Mouse (Mus musculus): ENCODE data around the gene Wdr38. TPM values are rescaled to one million over a fixed set of nuclear protein-coding genes. Genes with fewer than 3 reads are reported as not detected.

Wdr38 gene
- polyA plus RNA-seq, 1 experiment, result 0.13 TPM

GRCm38 (mm10) chr2:39003512-39003911, 6.2 kb downstream of the Wdr38 start:
- Histone ChIP-seq H3K27me3 (ENCODE audit: control insufficient read depth, insufficient read depth, low read length) (no peaks in the 10 kb centered on the region), H3K36me3 (ENCODE audit: control insufficient read depth, insufficient read depth, low read length) (peaks cover 27% of the 10 kb centered on the region), H3K27ac (ENCODE audit: insufficient read depth, low read depth, low read length) (no peak overlapping the region), H3K4me3 (ENCODE audit: low read depth, low read length) (peak overlapping the region; percentile 25), H3K4me1 (ENCODE audit: control insufficient read depth, insufficient read depth, insufficient read length, low read length) (peaks cover 17% of the 10 kb centered on the region)
- whole genome bisulfite sequencing, result 41% methylated on average over 5 of the region's 5 CpGs
- TF ChIP-seq POLR2A (IDR thresholded peaks at IDR 0.05; ENCODE audit: low read depth, low read length) (no peak), CTCF (IDR thresholded peaks at IDR 0.05; ENCODE audit: extremely low read depth, insufficient read length, insufficient replicate concordance, low read depth, low read length) (no peak)

DNA sequence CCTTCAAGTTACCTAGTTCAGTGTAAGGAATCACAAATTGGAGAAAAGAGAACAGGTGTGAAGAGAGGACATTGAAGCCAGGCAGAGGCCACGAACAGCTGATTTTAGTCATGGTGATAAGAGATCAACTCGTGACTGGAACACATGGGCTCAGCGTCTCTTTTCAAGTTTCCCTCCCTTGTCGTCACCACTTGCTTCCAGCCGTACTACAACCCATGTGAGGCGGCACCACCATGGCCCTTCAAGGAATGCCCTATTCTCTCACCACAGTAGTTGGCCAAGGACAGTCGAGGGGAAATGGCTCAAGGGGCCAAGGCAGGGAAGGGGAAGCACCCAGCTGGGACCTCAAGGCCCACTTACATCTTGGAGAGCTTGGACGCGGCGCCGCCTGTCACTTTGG, 7.1 kb downstream of the Wdr38 start:
- peaks cover 16% of the 10 kb centered on the region for H3K4me1 ChIP-seq (ENCODE audit: control insufficient read depth, insufficient read depth, insufficient read length, low read length)
- no peaks in the 10 kb centered on the region for H3K27me3 ChIP-seq (ENCODE audit: control insufficient read depth, insufficient read depth, low read length)
- H3K27ac ChIP-seq (ENCODE audit: insufficient read depth, low read depth, low read length), result no peak overlapping the region
- H3K4me3 ChIP-seq (ENCODE audit: low read depth, low read length), result peak overlapping the region; percentile 98
- H3K36me3 ChIP-seq (ENCODE audit: control insufficient read depth, insufficient read depth, low read length), result peaks cover 27% of the 10 kb centered on the region
- WGBS, result under 1% methylated on average over 11 of the region's 11 CpGs
- no peak for TF ChIP-seq CTCF (IDR thresholded peaks at IDR 0.05; ENCODE audit: extremely low read depth, insufficient read length, insufficient replicate concordance, low read depth, low read length)
- no peak for TF ChIP-seq POLR2A (IDR thresholded peaks at IDR 0.05; ENCODE audit: low read depth, low read length)

DNA sequence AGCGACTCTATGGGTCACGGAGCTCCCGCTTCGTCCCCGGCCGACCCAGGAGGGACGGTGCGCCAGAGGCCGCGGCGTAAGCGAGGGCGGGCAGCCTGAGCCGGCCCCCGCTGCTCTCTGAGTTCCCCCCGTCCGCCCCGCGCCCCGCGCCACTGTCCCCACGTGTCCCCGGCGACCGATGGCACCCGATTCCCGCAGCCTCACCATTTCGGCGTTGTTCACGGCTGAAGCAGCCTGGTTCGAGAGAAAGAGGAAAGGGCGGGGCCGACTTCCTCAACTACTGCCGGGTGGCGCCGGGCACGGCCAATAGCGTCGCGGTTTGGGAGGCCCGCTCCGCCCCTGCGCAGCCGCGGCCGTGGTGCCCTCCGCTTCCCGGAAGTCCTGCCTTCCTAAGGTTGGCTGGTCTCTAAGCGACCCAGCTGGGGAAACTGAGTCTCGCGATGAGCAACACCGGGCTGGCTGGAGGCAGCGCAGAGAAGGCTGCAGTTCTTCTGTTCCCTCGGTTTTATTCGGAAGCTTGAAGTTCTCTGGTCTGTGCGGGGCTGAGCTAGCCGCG, 7.7 kb downstream of the Wdr38 start, which contains the start of gene Arpc5l:
TSS of gene Arpc5l (plus strand) at position 469 of the 556 bp plus-strand sequence.
- Histone ChIP-seq H3K36me3 (ENCODE audit: control insufficient read depth, insufficient read depth, low read length) (peaks cover 27% of the 10 kb centered on the region), H3K4me1 (ENCODE audit: control insufficient read depth, insufficient read depth, insufficient read length, low read length) (peaks cover 16% of the 10 kb centered on the region), H3K27ac (ENCODE audit: insufficient read depth, low read depth, low read length) (peak within 1 kb of the TSS; percentile 69), H3K27me3 (ENCODE audit: control insufficient read depth, insufficient read depth, low read length) (no peaks in the 10 kb centered on the region), H3K4me3 (ENCODE audit: low read depth, low read length) (peak within 1 kb of the TSS; percentile 98)
- 0% methylated on average over 58 of the region's 58 CpGs for WGBS
- TF ChIP-seq POLR2A (IDR thresholded peaks at IDR 0.05; ENCODE audit: low read depth, low read length) (peak; percentile 53; the same call in 1 of the 2 replicates), CTCF (IDR thresholded peaks at IDR 0.05; ENCODE audit: extremely low read depth, insufficient read length, insufficient replicate concordance, low read depth, low read length) (no peak)

- 4% methylated on average over 15 of the region's 15 CpGs for WGBS
- Histone ChIP-seq H3K27me3 (ENCODE audit: control insufficient read depth, insufficient read depth, low read length) (no peaks in the 10 kb centered on the region), H3K4me1 (ENCODE audit: control insufficient read depth, insufficient read depth, insufficient read length, low read length) (peaks cover 12% of the 10 kb centered on the region; the same call in 1 of the 2 replicates), H3K4me3 (ENCODE audit: low read depth, low read length) (peak within 1 kb of the TSS; percentile 98), H3K27ac (ENCODE audit: insufficient read depth, low read depth, low read length) (peak within 1 kb of the TSS; percentile 69), H3K36me3 (ENCODE audit: control insufficient read depth, insufficient read depth, low read length) (peaks cover 25% of the 10 kb centered on the region)
- TF ChIP-seq CTCF (IDR thresholded peaks at IDR 0.05; ENCODE audit: extremely low read depth, insufficient read length, insufficient replicate concordance, low read depth, low read length) (no peak), POLR2A (IDR thresholded peaks at IDR 0.05; ENCODE audit: low read depth, low read length) (no peak)
Measured at GRCm38 (mm10) chr2:39005574-39006079, 8.4 kb downstream of the Wdr38 start, which contains the start of gene Rpl35. TSS of gene Rpl35 (minus strand) at chr2:39005624.

DNA sequence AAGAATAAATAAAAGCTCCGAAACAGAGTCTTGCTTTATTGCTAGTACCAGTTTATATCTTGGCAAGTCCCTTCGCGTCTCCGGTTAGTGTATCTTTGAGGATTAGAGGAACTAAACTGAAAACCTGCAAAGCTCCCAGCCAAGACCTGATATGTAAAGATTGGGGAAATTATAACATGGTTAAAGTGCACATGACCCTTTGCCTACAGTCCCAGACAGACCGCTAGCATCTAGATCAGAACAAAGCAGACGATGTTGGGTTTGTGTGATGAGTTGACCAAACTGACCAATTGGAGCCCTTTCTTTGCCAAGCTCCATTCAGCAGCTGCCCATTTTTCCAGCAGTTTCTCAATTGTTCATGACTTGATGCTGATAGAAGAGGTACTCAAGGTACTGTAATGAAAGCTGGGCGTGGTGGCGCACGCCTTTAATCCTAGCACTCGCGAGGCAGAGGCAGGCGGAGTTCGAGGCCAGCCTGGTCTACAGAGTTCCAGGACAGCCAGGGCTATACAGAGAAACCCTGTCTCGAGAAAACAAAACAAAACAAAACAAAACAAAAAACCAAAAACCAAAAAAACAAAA, 9.0 kb downstream of the Wdr38 start:
- Histone ChIP-seq H3K4me1 (ENCODE audit: control insufficient read depth, insufficient read depth, insufficient read length, low read length) (peaks cover 12% of the 10 kb centered on the region; the same call in 1 of the 2 replicates), H3K4me3 (ENCODE audit: low read depth, low read length) (no peak overlapping the region), H3K36me3 (ENCODE audit: control insufficient read depth, insufficient read depth, low read length) (peaks cover 19% of the 10 kb centered on the region), H3K27me3 (ENCODE audit: control insufficient read depth, insufficient read depth, low read length) (no peaks in the 10 kb centered on the region), H3K27ac (ENCODE audit: insufficient read depth, low read depth, low read length) (no peak overlapping the region)
- WGBS, result 67% methylated on average over 14 of the region's 14 CpGs
- TF ChIP-seq POLR2A (IDR thresholded peaks at IDR 0.05; ENCODE audit: low read depth, low read length) (no peak), CTCF (IDR thresholded peaks at IDR 0.05; ENCODE audit: extremely low read depth, insufficient read length, insufficient replicate concordance, low read depth, low read length) (no peak)

- under 1% methylated on average over 32 of the region's 44 CpGs for WGBS
- peak; percentile 65; the same call in 1 of the 2 replicates for TF ChIP-seq POLR2A (IDR thresholded peaks at IDR 0.05; ENCODE audit: low read depth, low read length)
- no peak for TF ChIP-seq CTCF (IDR thresholded peaks at IDR 0.05; ENCODE audit: extremely low read depth, insufficient read length, insufficient replicate concordance, low read depth, low read length)
- H3K36me3 ChIP-seq (ENCODE audit: control insufficient read depth, insufficient read depth, low read length), result peaks cover 7% of the 10 kb centered on the region
Measured at GRCm38 (mm10) chr2:39007865-39008264, 10.6 kb downstream of the Wdr38 start.

DNA sequence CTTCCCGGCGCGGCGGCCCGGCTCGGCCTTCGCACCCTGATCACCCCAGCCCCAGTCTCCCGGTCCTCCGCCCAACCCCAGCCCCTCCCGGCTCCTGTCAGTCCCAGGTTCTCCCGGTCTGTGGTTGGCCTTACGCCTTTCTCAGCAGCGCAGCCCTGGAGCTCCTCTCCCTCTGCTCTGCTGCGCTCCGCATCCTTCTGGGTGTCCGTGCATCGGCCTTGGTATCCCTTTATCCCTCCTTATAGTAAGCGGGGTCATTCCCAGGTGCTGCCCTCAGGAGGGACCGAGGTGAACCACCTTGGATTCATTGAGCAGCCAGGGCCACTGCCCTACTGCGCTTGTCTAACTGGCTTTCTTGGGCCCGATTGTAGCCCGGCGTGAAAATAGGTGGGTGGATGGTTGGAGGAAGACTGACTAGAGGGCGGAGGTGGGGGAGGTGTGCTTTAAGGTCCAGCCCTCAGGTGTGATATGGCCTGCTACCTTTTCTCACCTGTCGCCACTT, 11.1 kb downstream of the Wdr38 start:
- H3K36me3 ChIP-seq (ENCODE audit: control insufficient read depth, insufficient read depth, low read length), result peaks cover 5% of the 10 kb centered on the region; the same call in 1 of the 2 replicates
- 1% methylated on average over 25 of the region's 25 CpGs for WGBS

More at GRCm38 (mm10) chr2:39007865-39008264, 10.6 kb downstream of the Wdr38 start:
- H3K27ac ChIP-seq (ENCODE audit: insufficient read depth, low read depth, low read length), result peak overlapping the region; percentile 90
- H3K4me1 ChIP-seq (ENCODE audit: control insufficient read depth, insufficient read depth, insufficient read length, low read length), result peaks cover 12% of the 10 kb centered on the region; the same call in 1 of the 2 replicates
- peak overlapping the region; percentile 93 for H3K4me3 ChIP-seq (ENCODE audit: low read depth, low read length)
- no peaks in the 10 kb centered on the region for H3K27me3 ChIP-seq (ENCODE audit: control insufficient read depth, insufficient read depth, low read length)

More for the DNA sequence above, 11.1 kb downstream of the Wdr38 start:
- peak overlapping the region; percentile 93 for H3K4me3 ChIP-seq (ENCODE audit: low read depth, low read length)
- peaks cover 11% of the 10 kb centered on the region; the same call in 1 of the 2 replicates for H3K4me1 ChIP-seq (ENCODE audit: control insufficient read depth, insufficient read depth, insufficient read length, low read length)
- TF ChIP-seq CTCF (IDR thresholded peaks at IDR 0.05; ENCODE audit: extremely low read depth, insufficient read length, insufficient replicate concordance, low read depth, low read length) (no peak), POLR2A (IDR thresholded peaks at IDR 0.05; ENCODE audit: low read depth, low read length) (no peak; the same call in 1 of the 2 replicates)
- H3K27me3 ChIP-seq (ENCODE audit: control insufficient read depth, insufficient read depth, low read length), result no peaks in the 10 kb centered on the region
- H3K27ac ChIP-seq (ENCODE audit: insufficient read depth, low read depth, low read length), result peak overlapping the region; percentile 90
